Mouse (Mus musculus) kidney, postnatal 10 days (tissue): ENCODE data around the gene Ppp1r3g.
"Not testable (repeated sequence)": the region's sequence is repeated elsewhere in the genome, so short reads cannot be mapped to it uniquely, and the experiment has no call there.

Experiments
- DNase-seq: peaks from one replicate; pipeline ENCODE4 v3.0.0; 2021; ENCODE audit warnings: mixed read lengths

The Ppp1r3g gene

GRCm38 (mm10) chr13:35958539-35958938, at the start of gene Ppp1r3g:
Ppp1r3g (plus strand) TSS chr13:35958839.
- DNase-seq: no peak

GRCm38 (mm10) chr13:35911476-35911875, 47.2 kb upstream of the Ppp1r3g start:
- DNase-seq: no peak

DNA sequence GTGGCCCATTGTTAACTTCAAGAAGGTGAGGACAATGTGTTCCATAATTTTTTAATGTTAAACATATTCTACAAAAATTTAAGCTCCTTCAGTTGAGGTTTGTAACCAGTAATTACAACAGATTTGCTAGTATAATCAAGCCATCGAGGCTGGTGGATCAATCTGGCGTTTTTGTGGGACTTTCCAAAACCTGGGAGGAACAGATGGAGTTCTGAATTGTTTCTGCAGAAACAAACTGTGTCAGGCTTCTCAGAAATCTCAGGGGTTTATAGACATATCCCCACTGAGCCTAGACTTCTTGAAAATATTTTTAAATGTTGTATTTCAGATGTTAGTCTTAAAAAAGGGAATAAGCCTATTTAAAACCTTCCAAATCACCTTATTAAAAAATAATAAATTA, 20.6 kb upstream of the Ppp1r3g start:
- no peak for DNase-seq

DNA sequence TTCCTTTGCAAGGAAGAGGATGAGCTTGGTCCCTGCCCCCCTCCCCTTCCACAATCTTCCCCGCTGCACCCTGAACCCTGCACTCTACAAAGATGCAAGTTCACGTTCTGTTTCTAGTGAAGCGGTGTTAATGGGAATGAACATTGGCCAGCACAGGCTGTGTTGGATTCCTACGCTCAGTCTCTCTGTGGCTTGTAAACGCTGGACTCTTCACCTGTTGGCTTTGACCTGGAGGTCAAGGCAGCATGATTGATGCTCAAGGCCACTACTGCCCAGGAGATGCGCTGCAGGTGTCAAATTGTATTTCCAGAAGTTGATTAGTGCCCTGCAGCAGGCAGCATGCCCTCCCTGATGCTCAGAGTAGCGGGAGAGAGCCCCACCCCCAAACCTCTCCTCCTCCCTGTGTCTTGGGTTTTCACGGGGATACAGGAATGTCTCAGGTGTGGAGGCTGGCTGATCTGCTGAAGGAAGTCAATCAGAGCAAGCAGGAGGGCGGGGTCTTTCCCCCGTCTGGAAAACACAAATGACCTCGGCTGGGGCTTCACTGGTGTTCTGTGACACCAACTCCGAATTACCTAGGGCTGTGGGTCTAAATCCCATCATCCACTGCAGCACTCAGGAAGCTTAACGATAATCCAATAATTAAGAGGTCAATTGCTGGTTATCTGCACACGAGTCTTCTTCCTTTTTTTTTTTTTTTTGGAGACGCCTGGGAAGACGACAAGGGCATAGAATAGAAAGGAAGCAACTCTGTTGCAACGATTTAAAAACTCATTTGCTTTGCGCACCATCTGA, 18.6 kb upstream of the Ppp1r3g start:
- no peak for DNase-seq

DNA sequence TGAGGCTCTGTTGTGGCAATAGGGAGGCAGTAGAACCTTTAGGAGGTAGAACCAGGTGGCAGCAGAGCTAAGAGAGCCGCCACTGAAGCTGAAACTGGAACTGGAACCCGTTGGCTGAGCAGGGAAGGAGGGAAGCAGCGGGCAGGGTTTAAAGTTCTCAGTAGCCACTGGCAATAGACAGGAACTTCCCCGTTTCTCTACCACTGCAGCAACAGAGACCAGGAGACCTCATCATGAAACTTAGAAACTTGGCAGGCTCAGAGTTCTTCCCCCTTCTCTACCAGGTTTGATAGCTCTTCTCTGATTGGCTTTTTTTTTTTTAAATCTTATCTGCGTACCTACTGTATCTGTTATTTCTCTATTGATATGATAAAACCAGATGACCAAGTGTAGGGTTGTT, 17.7 kb upstream of the Ppp1r3g start:
- no peak for DNase-seq

GRCm38 (mm10) chr13:35946659-35947353, 11.8 kb upstream of the Ppp1r3g start:
- no peak for DNase-seq

DNA sequence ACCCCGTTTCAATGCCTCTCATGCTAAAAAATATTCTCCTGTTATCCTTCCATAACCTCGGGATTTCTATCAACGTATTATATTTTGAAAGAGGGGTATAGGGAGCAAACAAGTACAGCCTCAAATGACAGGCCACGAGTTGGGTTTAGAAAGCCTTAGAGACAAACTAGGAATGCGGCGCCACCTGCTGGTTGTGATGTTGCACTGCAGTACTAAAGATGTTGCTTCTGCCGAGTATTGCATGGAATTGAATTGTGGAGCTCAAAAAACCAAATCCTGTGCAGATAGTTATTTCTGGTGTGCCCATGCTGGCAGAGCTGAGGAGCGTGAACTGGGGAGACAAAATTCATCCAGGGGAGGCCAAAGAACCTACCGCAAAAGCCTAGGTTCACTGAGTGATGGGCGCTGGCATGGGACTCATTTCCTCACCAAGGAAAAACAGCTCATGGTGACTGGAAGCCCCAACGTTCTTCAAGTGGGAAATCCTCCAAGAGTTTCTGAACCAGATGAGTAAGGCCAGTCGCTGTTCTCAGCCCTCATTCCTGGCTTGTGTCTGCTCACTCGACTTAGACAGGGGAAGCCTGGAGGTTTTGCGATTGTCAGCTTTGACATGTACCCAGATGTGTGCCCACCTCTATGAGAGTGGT, 11.2 kb upstream of the Ppp1r3g start:
- DNase-seq: peak; percentile 87

DNA sequence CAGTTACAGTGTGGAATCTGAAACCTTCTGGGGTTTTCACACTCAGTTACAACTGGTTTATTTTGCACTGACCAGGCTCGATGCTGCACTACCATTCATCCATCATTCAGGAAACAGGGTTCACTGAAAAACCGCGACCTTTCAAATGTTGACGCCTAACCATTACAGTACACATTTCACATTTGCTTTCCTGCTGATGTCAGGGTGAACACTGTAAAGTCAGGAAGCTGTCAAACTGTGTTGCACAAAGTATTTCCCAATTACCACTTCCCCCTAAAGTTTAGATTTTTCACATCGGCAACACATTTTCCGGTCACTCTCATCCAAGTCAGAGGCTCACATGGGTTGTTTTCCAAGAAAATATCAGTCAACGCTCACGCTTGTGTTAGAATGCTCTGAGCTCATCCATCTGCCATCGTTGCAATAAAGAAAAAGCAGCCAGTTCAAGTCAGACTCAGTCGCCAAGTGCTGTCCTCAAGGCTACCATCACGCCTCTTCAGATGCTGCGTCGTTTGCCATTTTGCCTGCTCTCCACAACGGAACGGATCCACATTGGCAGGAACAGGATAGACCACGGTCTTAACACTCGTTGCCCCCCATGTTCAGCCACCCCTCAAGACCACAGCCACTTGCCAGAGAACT, 8.7 kb upstream of the Ppp1r3g start:
- no peak for DNase-seq

- no peak for DNase-seq
Measured at GRCm38 (mm10) chr13:35959391-35960067, 890 bp downstream of the Ppp1r3g start.

DNA sequence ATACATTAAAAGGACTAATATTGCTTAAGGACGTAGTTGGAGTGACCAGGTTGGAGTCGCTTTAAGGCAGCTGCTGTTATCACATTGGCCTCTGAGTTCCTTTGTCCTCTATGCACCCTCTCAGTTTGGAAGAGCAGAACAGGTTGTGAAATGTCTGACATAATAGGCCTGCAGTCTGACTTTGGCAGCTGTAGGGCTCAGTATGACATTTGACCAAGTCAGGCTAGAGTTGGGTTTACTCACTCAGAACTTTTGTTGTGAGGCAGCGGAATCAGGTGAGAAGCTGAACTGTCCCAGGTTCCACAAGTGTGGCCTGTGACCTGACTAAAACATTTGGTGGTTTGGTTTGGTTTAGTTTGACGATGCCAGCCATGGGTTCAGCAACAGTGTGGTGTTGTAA, 4.9 kb downstream of the Ppp1r3g start:
- no peak for DNase-seq

GRCm38 (mm10) chr13:35967690-35968089, 9.1 kb downstream of the Ppp1r3g start:
- DNase-seq: no peak

- DNase-seq: peak; percentile 39
Measured at GRCm38 (mm10) chr13:35968131-35968718, 9.6 kb downstream of the Ppp1r3g start.

DNA sequence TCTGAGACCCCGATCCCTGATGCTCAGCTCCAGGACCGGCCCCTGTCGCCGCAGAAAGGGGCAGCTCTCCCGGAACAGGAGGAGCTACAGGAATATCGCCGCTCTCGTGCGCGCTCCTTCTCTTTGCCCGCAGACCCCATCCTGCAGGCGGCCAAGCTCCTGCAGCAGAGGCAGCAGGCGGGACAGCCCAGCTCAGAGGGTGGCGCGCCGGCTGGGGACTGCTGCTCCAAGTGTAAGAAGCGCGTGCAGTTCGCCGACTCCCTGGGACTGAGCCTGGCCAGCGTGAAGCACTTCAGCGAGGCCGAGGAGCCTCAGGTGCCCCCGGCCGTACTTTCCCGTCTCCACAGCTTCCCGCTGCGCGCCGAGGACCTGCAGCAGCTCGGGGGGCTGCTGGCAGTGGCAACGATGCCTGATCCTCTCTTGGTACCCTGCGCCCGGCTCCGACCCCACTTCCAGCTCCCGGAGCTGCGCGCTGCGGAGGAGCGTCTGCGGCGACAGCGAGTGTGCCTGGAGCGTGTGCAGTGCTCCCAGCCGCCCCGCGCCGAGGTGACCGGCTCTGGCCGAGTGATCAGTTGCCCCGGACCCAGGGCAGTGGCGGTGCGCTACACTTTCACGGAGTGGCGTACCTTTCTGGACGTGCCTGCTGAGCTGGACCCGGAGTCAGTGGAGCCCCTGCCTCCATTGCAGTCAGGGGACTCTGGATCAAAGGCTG, 10.2 kb downstream of the Ppp1r3g start:
- DNase-seq: peak; percentile 65

- no peak for DNase-seq
Measured at GRCm38 (mm10) chr13:35969431-35969721, 10.7 kb downstream of the Ppp1r3g start.

GRCm38 (mm10) chr13:35969829-35970228, 11.2 kb downstream of the Ppp1r3g start:
- no peak for DNase-seq

- no peak for DNase-seq
Measured at GRCm38 (mm10) chr13:35976912-35977311, 18.3 kb downstream of the Ppp1r3g start.

DNA sequence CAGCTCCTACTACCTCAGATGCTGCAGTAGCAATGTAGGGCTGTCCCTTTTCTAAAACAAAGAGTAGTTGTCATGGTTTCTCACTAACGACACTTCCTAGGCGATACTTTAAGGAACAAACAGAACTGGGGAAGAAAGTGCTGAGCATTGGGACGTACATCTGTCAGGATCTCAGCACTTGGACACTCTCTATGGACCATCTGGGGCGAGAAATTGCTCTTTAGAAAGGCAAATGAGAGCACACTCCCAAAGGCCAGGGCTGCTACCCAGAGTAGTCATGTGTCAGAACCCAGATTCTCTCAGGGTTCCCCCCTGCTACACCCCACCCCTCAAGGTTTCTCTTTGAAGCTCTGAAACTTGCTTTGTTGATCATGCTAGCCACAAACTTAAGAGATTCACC, 21.8 kb downstream of the Ppp1r3g start:
- DNase-seq: no peak

- DNase-seq: no peak
Measured at GRCm38 (mm10) chr13:35982985-35983384, 24.3 kb downstream of the Ppp1r3g start.

DNA sequence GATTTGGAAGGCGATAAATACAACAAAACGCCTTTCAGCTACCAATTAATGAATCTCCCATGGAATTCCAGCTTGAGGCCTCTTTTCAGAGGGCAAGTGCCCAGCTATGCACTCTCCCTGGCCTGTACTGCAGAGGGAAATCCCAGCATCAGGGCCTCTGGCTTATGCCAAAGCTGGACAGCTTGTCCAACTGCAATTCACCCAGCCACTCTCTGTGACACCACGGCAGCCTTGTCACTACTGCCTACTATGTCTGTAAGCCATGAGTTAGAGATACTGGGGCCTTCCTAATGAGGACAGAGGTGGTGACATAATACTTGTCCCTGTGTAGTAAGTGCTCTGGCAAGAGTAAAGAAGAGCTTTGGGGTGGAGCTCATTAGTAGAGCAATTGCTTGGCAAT, 30.7 kb downstream of the Ppp1r3g start:
- DNase-seq: no peak

DNA sequence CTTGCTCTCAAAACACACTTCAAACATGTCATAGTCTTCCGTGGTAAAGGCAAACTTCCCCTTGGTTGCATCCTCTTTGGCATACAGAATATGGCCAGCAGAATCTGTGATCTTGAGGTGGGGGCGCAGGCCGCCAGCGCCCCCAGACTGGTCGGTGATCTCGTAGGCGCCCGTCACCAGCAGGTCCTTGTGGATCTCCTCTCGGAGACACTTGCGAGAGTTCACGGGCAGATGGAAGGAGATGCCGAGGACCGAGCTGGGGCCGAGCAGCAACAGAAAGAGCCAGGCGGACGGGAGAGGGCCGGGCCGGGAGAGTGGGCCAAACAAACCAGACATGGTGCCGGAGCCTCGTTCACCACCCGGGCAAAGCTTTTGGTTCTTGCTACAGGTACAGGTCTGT, 32.5 kb downstream of the Ppp1r3g start:
- DNase-seq: not testable (repeated sequence)

DNA sequence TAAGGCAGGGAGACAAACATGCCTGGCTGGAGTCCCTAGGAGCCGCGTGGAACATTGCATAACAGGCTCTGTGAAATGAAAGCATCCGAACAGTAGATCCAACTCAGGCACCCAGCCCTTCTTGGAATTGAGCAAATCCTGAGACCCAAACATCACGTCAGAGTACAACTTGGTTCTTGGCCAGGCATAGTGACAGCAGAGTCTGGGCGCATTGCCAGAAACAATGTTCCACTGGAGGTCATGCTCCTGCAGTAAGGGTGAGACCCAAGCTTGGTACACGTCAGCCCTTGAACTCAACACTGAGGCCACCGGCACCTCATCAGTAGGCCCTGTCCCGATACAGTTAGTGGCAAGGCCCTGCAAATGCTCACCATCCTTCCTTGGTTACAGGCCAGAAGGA, 35.4 kb downstream of the Ppp1r3g start:
- DNase-seq: peak; percentile 67

DNA sequence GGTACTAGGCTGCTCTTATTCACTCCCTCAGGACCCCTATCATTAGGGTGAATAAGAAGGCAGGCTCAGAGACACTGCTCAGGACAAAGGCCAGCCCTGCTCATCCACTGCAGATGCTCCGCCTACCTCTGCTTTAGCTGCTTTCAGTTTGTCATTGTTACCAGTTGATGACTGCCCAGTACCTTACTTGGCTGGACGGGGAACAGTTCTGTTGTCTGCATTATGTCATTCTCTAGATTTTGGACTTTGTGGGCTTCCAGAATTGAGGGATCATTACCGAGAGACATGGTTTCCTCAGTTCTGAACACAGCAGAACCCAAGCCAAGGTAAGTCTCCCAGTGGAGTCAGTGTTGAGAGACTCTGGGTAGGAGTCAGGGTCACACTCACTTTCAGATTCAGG, 36.6 kb downstream of the Ppp1r3g start:
- DNase-seq: no peak
